Mouse (Mus musculus) liver, adult 2 months (tissue): Measurements from ENCODE around the gene Herc4. TPM values are rescaled to one million over a fixed set of nuclear protein-coding genes. Genes with fewer than 3 reads are reported as not detected.

ENCODE experiments used
- DNase-seq: peaks from one replicate; pipeline ENCODE4 v3.0.0-alpha.2; 2011; ENCODE audit warnings: low read depth, low spot score; ENCODE audit errors: extremely low read depth
- H3K27ac ChIP-seq: fragments of 200-500 bp; replicated peaks from 2 replicates; pipeline ENCODE4 v1.5.1; 2012; ENCODE audit warnings: low read depth, mild to moderate bottlenecking, control low read depth, inconsistent platforms, low read length; ENCODE audit not compliant: insufficient read depth
- H3K27me3 ChIP-seq: fragments of 200-500 bp; 2 replicates; pipeline ENCODE4 v1.6.1; 2012; ENCODE audit warnings: mild to moderate bottlenecking, moderate library complexity, low read length, inconsistent platforms; ENCODE audit not compliant: control insufficient read depth, insufficient read depth
- H3K36me3 ChIP-seq: fragments of 200-500 bp; 2 replicates; pipeline ENCODE4 v1.6.1; 2012; ENCODE audit warnings: low read length, inconsistent platforms; ENCODE audit not compliant: control insufficient read depth, insufficient read depth
- H3K4me1 ChIP-seq: fragments of 200-500 bp; 2 replicates; pipeline ENCODE4 v1.6.1; 2011; ENCODE audit warnings: low read length; ENCODE audit not compliant: control insufficient read depth, insufficient read depth
- H3K4me3 ChIP-seq: fragments of 200-500 bp; 2 replicates; pipeline ENCODE4 v1.5.1; 2011; ENCODE audit warnings: low read depth, mild to moderate bottlenecking, control low read depth, low read length, moderate library complexity; ENCODE audit not compliant: insufficient read depth
- H3K79me2 ChIP-seq: fragments of 200-500 bp; 2 replicates; pipeline ENCODE4 v1.6.1; 2012; ENCODE audit warnings: inconsistent platforms, mild to moderate bottlenecking, low read length, moderate library complexity; ENCODE audit not compliant: control insufficient read depth, insufficient read depth
- H3K9ac ChIP-seq: fragments of 200-500 bp; 2 replicates; pipeline ENCODE4 v1.6.1; 2012; ENCODE audit warnings: low read depth, mild to moderate bottlenecking, control low read depth, inconsistent platforms, low read length
- CTCF ChIP-seq: fragments of 200-500 bp; IDR thresholded peaks from 2 replicates; pipeline ENCODE4 v1.5.1; 2011; ENCODE audit warnings: low read depth, low read length, control low read depth
- POLR2A ChIP-seq: fragments of 200-500 bp; IDR thresholded peaks from 2 replicates; pipeline ENCODE4 v1.6.1; 2011; ENCODE audit warnings: low read length, control low read depth; ENCODE audit not compliant: insufficient read depth; ENCODE audit errors: extremely low read depth
- WGBS: fragments of 180-500 bp; shearing (Covaris S2); methylation state at CpG from one replicate; pipeline ENCODE4 v1.1.7; 2018; 5-methylcytosine and 5-hydroxymethylcytosine counted together
- polyA plus RNA-seq: library from polyadenylated mRNA; depleted of rRNA; stranded (reverse); fragments of >200 nt; gene quantifications from 2 replicates; pipeline ENCODE4 v1.2.3, GENCODE M21; 2012
- total RNA-seq: library from RNA; depleted of rRNA; stranded (reverse); fragments of >200 nt; gene quantifications from 2 replicates; pipeline ENCODE4 v1.2.3, GENCODE M21; 2014

Gene Herc4
- total and polyA plus RNA-seq, 2 experiments, result 9.0 to 62.2 TPM

GRCm38 (mm10) chr10:63327091-63327490 is 83.5 kb downstream of the Herc4 start:
- H3K27ac ChIP-seq, result no peak overlapping the region
- no peaks in the 10 kb centered on the region for H3K79me2 ChIP-seq
- no peak overlapping the region for H3K4me3 ChIP-seq
- no peak overlapping the region for H3K9ac ChIP-seq
- no peaks in the 10 kb centered on the region for H3K4me1 ChIP-seq
- no peak for DNase-seq
- TF ChIP-seq POLR2A, result no peak
- TF ChIP-seq CTCF, result no peak
- peaks cover 55% of the 10 kb centered on the region for H3K36me3 ChIP-seq
- H3K27me3 ChIP-seq, result no peaks in the 10 kb centered on the region
- 98% methylated on average over 1 of the region's 1 CpGs for WGBS

DNA sequence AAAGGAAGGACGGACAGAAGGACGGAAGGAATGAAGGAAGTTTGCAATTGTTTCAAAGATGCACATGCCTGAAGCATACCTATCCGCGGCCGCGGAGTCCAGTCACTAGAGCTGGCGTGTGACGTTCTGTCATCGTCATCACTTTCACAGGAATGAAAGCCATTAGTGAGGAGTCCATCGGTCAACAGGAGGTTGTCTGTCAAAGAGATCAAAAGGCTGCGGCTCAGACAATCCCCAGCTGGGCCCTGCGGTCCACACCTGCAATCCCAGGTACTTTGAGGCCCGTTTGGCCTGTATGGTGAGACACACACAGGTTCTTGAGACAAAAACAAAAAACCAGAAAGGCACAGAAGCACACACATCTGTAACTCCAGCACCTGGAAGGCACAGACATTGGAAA is 93.3 kb downstream of the Herc4 start:
- Histone ChIP-seq H3K4me3 (no peak overlapping the region), H3K27me3 (no peaks in the 10 kb centered on the region), H3K79me2 (peaks cover 13% of the 10 kb centered on the region; the same call in 1 of the 2 replicates), H3K9ac (no peak overlapping the region), H3K27ac (no peak overlapping the region), H3K36me3 (peaks cover 27% of the 10 kb centered on the region), H3K4me1 (peaks cover 8% of the 10 kb centered on the region; the same call in 1 of the 2 replicates)
- peak; percentile 48 for DNase-seq
- no peak for TF ChIP-seq CTCF
- no peak for TF ChIP-seq POLR2A
- 66% methylated on average over 13 of the region's 13 CpGs for WGBS

- H3K79me2 ChIP-seq, result peaks cover 13% of the 10 kb centered on the region; the same call in 1 of the 2 replicates
- H3K9ac ChIP-seq, result 0 out of 2 replicates have a peak overlapping the region, but pooled peaks have one; percentile 15
- DNase-seq, result peak; percentile 22
- peak overlapping the region; percentile 73; the same call in 1 of the 2 replicates for H3K4me3 ChIP-seq
- peaks cover 25% of the 10 kb centered on the region for H3K36me3 ChIP-seq
- no peak overlapping the region for H3K27ac ChIP-seq
- 31% methylated on average over 5 of the region's 5 CpGs for WGBS
- peaks cover 8% of the 10 kb centered on the region; the same call in 1 of the 2 replicates for H3K4me1 ChIP-seq
- no peaks in the 10 kb centered on the region for H3K27me3 ChIP-seq
- TF ChIP-seq POLR2A (no peak), CTCF (no peak)
Measured at GRCm38 (mm10) chr10:63337326-63337725, 93.7 kb downstream of the Herc4 start.

DNA sequence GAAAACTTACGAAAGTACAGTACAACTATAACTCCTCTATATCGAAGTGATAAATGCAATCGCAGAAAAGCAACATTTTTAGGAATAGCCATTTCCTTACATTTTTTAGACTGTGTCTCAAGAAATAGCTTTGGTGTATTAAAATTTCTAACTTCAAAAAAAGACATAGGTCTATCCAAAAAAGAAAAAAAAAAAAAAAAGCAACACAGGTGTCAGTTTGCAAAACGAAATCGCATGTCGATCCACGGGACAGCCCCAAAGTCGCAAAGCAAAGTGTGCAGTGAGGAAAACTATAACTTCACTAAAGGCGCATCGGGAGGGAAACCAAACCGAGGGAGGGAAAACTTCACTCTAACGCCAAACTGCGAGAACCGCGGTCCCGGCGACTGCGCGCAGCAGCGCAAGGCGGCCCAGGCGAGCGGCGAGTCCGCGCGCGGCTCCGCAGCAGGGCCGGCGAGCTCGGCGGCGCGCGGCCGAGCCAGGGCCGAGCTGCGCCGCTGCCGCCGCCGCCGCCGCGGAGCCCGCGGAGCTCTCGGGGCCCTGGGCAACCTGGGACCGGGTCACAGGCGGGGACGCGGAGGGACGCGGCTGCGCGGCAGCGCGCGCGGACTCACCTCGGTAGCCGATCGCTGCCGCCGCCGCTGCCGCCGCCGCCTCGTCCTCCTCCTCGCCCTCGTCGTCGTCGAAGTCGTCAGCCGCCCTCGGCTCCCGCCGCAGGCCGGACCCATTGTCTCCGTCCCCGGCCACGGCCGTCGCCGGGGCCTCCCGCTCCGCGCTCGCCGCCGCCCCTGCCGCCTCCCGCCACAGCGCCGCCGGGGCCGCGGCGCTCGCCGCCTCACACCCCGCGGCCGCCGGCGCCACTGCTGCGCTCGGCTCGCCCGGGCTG is 94.6 kb downstream of the Herc4 start:
- H3K27ac ChIP-seq, result peak overlapping the region; percentile 80
- peak overlapping the region; percentile 99 for H3K9ac ChIP-seq
- peaks cover 12% of the 10 kb centered on the region; the same call in 1 of the 2 replicates for H3K79me2 ChIP-seq
- TF ChIP-seq CTCF (no peak), POLR2A (no peak)
- 9% methylated on average over 108 of the region's 113 CpGs for WGBS
- peak overlapping the region; percentile 73 for H3K4me3 ChIP-seq
- peaks cover 17% of the 10 kb centered on the region for H3K36me3 ChIP-seq
- H3K4me1 ChIP-seq, result peaks cover 8% of the 10 kb centered on the region; the same call in 1 of the 2 replicates
- DNase-seq, result peak; percentile 41
- H3K27me3 ChIP-seq, result no peaks in the 10 kb centered on the region

DNA sequence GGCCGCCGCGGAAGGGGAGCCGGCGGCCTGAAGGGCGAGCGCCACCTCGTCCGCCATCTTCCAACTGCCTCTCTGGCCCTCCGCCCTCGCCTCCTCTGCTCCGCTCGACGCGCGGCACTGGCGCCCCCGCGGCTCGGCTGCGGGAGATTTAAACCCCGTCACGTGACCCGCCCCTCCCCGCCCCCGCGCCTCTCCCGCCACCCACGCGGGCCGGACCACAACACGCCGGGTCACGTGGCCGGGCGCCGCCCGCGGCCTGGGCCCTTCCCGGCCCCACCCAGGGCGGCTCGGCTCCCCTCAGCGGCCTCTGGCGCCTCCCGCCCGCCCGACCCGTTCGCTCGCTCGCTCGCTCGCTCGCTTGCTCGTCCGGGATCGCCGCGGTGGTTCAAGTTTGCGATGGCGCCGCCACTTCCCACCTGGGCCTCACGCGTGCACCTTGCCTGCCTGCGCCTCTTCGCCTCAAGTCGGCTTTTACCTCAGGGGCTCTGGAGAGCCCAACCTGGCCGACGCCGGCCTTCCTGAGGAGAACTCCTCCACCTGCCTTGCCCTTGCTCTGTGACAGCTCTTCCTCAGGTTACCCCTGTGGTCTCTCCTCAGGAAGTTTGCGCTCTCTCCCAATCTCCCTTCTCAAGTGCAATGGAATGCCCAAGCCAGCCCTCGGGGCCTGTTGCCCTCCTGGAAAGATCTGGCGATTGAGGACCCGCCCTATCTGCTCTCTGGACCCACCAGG is 95.5 kb downstream of the Herc4 start:
- TF ChIP-seq CTCF, result no peak
- TF ChIP-seq POLR2A, result peak; percentile 99
- no peaks in the 10 kb centered on the region for H3K27me3 ChIP-seq
- peak; percentile 66 for DNase-seq
- peaks cover 8% of the 10 kb centered on the region; the same call in 1 of the 2 replicates for H3K4me1 ChIP-seq
- peak overlapping the region; percentile 80 for H3K27ac ChIP-seq
- H3K4me3 ChIP-seq, result peak overlapping the region; percentile 83
- H3K79me2 ChIP-seq, result peaks cover 10% of the 10 kb centered on the region; the same call in 1 of the 2 replicates
- H3K36me3 ChIP-seq, result peaks cover 9% of the 10 kb centered on the region
- peak overlapping the region; percentile 99 for H3K9ac ChIP-seq
- 4% methylated on average over 53 of the region's 74 CpGs for WGBS
